Mouse (Mus musculus): ENCODE measurements at regions not wholly inside any gene's neighbourhood (a gene's known extent, or its start where the extent isn't known, plus 50 kb on each side); places are given as distances from the start of the nearest gene placed in this dataset.

DNA sequence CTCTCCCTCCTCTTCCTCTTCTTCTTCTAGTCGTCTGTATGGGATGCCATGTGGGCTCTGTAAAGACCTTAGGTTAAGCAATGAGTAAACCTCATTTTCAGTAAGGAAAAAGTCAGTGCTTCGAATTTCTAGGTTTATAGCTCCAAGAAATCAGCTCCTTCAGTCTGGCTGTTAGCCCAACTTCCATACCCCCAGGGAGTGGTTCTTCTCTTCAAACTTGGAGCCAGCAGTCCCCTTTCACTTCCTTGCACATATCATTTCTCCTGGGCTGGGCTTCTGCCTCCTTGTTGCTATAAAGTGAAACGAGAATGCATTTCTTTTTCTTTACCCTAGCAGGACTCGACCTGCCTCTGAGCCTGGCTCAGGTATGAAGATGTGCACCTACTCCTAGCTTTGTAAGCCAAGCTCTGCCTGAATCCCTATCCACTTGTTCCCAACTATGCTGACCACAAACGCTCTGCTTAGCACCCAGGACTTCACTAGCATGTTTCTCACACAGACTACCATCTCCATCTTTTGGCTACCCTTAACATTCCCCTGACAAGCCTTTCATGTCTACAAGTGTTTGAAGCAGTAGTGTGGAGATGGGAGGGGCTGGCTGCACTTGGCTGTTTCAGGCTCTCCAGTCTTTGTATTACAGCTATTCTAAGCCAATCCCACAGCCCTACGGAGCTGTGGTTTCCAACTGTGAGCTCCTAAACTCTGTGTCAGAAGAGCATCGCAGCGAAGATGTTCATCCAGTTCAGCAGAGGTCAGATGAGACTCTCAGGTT lies 243.8 kb upstream of the Tprg start:
- CTCF ChIA-PET = no interaction called here

DNA sequence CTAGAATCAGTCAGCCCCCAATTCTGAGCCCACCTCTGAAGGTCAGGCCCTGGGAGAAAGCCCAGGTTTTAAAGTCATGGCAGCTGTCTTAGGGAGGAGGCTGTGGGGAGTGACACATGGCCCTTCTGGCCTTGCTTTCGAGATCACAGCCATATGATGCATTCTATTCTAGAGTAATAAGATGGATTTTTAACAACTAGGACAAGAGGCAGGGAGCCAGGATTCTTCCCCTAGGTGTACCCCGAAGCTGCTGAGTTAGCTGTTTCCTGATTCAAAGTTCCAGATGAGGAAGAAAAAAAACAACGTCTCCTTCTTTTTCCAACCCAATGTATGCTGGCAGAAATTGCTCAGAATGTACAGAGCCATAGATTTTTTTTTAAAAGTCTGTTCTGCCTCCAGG lies 242.0 kb upstream of the Tprg start:
- CTCF ChIA-PET = no interaction called here

DNA sequence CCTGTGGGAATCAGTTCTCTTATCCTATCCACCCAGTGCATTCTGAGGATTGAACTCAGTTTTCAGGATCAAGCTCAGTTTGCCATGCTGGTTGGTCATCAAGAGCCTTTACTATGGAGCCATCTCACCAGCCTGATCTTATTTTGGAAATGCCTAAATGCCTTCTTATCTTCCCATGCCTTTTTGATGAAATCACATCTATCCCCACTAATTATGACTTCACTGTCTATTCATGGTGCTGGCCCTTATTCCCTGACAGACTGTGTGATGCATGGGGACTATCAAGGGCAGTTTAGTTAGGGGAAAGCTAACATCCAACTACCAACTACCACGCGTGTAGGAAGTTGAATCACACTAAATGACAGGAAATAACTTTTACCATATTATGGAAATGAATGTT lies 238.9 kb upstream of the Tprg start:
- CTCF ChIA-PET = no interaction called here

DNA sequence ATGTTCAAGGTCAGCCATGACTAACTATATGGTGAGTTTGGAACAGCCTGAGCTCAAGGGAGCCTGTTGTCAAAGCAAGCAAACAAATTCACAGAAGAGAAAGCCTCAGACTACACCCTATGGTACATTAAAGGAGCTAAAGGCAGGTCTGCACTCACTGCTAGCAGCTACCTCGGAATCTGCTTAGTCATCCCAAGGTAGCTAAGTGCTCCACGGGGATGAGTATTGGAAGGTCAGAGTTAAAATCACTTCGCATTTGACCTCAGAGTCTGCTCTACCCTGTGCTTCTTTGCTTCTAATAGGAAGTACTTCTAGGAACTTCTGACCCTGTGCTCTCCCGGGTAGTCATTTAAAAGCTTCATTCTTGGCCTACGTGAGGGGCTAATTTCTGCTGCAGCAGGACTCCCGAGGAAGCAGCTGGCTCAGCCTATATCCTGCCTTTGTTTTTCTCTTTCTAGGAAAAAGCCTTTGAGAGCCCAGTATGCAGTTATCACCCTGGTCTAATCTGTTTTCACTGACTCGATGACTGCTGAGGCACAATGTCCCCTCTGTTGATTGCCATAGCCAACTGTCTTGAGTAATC lies 236.6 kb upstream of the Tprg start:
- CTCF ChIA-PET = interaction anchor here (1.1 kb wide), 1 partner anchor 16 kb away, joined by 3 read pairs; no protein-coding TSS in a partner anchor

DNA sequence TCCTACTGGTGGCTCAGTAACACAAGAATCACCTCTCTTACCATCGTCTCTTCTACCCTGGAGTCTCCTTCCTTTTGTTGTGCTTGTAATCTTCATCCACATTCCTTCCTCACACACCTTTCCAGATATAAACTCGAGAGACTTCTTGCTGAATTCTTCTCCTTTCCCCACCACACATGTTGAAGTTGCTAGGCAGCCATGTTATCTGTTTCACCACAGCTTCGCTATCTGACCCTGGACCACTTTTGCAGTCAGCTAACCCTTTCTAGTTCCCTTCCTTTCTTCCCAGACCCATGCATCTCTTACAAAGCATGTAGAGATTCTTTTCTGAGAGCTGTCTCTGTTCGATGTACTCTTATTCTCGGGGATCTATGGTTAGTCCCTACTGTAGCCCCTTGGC lies 235.6 kb upstream of the Tprg start:
- CTCF ChIA-PET = no interaction called here

DNA sequence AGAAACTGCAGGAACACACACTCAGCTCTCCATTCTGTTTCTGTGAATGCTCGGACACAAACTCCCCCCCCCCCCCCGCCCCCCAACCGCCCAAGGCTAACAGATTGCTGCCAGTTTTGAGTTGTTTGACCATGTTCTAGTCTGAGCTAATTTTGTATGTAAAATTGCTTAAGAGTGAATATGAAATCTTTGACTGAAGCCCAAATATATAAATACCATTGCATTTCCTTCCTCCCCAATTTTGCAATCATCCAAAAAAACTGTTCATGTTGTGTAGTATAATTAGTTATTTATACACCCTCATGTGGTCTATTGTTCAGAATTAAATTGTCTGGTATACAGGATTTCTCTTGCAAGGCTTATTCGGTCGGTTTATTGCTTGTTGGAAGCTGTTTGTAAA lies 234.2 kb upstream of the Tprg start:
- CTCF ChIA-PET = interaction anchor here (0.6 kb wide), 1 partner anchor 1096 kb away, joined by 5 read pairs; no protein-coding TSS in a partner anchor

DNA sequence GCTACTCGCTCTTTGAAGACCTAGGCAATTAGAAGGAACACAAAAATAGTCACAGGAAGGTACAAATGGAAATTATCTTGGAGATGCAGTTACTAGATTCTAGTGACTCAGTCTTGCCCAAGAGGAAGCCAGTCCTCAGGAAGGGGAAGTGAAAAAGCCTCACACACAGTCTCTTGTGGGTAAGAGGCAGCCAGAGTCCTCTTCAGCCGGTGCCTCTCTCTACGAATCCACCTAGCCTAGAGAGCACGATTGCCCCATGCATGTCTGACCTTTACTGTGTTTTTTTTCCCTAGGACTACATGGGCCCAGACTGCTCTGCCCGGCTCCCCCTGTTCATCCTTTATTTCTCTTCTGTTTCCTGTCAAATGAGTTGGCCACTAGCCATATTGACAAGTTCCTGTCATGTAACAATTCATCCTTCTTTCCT lies 233.7 kb upstream of the Tprg start:
- CTCF ChIA-PET = no interaction called here

DNA sequence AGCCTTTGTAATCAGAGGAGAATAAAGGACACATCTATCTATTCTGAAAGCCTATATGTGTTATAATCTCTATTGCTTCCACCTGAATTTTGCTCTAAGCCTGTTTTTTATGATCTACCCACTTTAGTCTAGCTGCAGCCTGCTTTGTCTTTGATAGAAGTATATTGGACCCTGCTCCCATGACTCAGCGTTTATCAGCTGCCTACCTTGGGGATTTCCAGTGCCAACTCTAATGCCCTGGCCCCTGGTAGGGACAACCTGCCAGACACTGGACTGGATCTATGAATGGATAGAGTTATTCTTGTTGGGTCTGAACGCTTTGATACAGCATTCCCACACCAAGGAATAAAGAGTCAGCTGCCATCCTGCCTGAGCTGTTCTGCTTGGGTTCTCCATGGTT lies 232.3 kb upstream of the Tprg start:
- CTCF ChIA-PET = no interaction called here

DNA sequence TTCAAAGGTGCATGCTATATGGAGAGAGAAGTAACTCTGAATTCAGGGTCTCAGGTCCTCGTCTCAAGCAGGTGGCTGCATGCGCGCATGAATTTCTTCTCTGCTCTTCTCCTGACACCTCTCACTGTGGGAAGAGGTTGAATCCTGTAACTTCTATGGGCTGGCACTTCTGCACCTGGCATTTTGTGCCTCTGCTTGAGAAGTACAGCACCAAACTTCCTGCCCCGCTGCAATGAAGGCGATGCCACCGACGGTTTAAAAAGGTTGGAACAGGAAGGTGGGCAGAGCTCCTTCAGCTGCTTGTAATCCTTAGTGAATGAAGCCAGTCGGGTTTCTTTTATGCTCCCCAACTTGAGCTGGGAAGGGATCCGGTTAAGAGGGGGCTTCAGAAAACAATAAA lies 231.2 kb upstream of the Tprg start:
- CTCF ChIA-PET = no interaction called here

DNA sequence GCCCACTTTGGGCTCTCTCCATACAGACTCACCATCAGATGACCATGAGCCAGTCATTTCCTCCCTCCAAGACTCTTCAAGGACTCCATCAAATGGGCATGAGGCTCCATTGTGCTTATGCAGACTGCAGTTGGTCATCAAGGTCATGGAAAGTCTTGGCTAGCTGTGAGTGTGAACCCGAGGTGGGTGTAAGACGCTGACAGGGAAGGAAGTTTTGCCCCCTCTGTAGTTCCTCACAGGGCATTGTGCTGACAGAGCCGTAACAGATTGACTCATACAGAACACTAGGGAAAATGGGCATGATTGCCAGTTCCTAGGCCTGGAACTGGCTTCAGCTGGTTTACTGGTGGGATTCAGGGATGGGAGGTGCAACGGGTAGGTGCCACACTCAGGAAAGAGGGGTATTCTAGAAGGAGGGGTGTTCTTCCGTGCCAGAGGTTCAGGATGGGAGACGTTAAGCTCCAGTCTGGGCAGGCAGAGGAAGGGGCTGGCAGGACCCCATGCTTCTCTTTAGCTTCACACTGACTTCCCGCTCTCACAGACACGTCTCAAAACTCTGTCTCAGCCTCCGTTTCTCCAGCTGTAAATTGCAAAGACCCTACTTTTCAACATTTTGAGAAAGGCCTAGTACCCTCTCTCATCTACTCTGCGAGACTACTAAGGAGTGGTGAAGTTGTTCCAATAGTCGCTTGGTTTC lies 228.4 kb upstream of the Tprg start:
- CTCF ChIA-PET = interaction anchor here (0.7 kb wide), 1 partner anchor 46 kb away, joined by 3 read pairs; no protein-coding TSS in a partner anchor

DNA sequence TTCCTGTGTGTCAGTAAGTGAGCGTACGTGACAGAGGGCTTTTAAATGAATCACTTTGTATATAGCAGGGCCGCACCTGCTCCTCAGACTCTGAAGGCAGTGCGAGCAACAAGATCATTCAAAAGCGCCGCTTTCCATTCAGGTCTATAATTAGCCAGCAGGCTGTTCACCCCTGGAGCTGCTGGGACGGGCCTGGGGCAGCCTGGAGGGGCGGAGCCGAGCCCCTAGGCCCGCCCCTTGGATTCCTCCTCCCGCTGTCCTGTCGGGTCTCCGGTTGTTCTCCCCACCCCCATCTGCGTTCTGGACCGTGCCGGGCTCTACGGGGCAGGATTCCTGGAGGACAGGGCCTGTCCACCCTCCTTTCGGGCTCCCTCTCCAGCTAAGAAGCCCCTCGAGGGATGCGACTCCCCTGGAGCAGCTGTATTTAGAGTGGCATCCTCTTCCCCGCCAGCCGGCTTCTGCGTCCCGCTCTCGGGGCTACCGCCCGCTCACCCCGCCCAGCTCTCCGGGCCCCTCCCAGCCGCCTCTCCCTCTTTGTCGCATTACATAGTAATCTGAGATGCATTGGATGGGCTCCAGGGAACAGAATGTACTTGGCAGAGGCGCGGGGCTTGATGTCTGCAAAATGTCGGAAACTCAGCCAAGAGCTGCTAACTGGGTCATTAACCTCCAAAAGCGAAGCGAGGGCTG lies 227.7 kb upstream of the Tprg start:
- CTCF ChIA-PET = interaction anchor here (0.7 kb wide), 1 partner anchor 47 kb away, joined by 3 read pairs; no protein-coding TSS in a partner anchor

DNA sequence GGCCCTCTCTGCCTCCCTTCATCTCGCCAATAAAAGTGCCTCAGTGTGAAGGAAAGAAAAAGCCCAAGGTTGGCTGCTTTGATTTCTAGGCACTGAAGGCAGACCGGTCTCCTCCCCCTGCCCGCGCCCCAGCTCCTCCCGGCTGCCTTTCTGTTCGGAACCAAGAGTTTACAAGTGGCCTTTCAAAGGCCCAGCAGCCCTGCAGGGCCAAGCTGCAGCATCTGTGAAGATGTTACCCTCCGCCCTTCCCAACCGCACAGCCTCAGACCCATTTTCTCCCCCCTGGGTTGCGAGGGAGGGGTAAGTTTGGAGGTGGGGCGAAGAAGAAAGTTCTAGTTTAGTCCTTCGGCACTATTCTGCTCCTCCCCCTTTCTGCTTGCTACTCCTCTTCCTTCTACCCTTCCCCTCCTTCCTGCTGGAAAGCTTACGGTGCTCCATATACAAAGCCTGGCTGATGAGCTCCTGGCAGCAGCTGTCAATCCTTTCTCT lies 227.1 kb upstream of the Tprg start:
- CTCF ChIA-PET = no interaction called here

DNA sequence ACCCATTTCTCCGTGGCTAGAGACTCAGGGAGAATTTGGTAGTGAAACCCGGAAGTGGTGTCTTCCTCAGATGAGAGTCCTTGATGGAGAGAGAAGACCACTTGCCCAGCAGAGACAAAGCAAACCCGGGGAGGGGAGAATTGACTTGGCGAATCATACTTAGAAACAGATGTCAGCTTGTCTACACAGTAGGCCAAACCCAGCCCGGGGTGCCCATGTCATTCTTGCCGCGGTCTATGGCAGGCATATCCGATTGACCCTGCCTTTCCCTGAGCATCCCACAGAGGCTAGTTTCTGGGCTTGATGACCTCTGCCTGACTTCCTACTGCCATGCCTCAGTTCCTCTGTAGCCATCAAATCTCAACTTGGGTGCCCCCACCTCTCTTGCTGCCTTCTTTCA lies 226.4 kb upstream of the Tprg start:
- CTCF ChIA-PET = no interaction called here

DNA sequence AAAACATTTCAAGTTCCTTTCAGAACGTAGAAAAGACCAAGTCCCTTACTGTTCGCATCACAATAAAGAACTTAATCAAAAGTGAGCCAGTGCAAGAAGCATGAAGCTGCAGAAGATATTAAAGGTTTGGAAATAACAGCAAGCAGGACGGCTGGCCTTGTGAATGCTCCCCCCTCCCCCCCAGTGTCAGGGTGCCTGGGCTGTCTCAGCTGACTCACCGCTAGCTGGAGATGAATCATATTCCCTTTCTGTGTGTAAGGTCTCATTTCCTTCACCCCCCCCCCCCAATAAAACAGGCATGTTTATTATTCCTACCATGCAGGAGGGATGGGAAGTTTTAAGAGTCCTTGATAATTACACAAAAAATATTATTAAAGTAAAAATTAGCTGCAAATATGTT lies 225.0 kb upstream of the Tprg start:
- CTCF ChIA-PET = interaction anchor here (0.6 kb wide), 1 partner anchor 1082 kb away, joined by 4 read pairs; no protein-coding TSS in a partner anchor

DNA sequence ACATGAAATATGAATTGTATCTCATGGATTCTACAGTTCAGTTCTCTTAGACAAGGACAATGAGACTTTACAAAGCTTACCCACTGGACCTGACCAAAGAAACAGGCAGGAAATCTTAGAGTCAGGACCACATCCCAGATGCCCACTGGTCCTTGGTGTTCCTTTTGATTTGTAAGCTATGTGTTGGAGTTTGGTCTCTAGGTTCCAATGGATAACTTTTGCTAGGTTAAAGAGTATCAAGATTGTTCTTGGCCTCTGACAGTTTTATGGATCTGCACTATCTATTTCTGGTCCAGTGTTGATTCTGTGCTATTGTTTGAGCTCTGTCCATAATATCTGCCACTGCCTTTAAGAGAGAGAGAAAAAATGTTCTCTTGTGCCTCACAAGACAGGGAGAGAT lies 222.6 kb upstream of the Tprg start:
- CTCF ChIA-PET = interaction anchor here (0.6 to 1.0 kb wide), 5 partner anchors 154 to 1101 kb away, joined by 3 to 12 read pairs (median 3); no protein-coding TSS in a partner anchor

DNA sequence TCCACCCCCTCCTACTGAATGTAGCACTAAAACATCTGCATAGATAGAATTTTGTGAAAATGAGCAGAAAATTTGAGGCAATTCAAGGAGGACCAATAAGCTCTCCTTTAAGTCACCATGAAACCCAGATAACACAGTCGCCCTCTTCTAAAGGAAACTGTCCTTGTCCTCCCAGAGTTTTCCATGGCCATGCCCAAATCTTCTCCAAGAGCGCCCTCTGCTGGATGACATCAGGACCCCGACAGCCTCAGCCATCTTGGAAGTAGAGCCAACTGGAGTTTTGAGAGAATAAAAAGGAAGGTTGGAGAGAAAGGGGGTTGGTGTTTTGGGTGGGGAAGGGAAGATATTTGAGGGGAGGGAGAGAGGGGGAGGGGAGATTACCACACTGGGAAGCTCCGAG lies 222.1 kb upstream of the Tprg start:
- CTCF ChIA-PET = interaction anchor here (0.6 to 1.0 kb wide), 6 partner anchors 50 to 1102 kb away, joined by 3 to 12 read pairs (median 4); no protein-coding TSS in a partner anchor

DNA sequence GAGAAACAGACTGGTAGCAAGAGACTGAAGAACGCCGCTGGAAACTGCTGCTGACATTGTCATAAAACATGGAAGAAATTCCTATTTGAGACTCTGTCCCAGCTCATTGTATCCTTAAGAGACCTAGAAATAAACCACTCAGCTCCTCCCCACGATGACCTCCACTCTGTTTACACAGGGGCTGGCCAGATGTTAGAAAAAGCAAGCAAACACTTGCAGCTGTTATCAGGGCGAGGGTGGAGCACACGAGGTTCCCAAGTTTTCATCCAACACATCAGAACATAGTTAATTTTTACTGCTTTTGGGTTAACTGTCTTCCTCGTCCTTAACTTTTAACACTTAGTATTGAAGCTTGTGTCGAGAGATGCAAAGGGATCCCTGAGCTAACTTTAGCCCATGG lies 219.8 kb upstream of the Tprg start:
- CTCF ChIA-PET = no interaction called here

DNA sequence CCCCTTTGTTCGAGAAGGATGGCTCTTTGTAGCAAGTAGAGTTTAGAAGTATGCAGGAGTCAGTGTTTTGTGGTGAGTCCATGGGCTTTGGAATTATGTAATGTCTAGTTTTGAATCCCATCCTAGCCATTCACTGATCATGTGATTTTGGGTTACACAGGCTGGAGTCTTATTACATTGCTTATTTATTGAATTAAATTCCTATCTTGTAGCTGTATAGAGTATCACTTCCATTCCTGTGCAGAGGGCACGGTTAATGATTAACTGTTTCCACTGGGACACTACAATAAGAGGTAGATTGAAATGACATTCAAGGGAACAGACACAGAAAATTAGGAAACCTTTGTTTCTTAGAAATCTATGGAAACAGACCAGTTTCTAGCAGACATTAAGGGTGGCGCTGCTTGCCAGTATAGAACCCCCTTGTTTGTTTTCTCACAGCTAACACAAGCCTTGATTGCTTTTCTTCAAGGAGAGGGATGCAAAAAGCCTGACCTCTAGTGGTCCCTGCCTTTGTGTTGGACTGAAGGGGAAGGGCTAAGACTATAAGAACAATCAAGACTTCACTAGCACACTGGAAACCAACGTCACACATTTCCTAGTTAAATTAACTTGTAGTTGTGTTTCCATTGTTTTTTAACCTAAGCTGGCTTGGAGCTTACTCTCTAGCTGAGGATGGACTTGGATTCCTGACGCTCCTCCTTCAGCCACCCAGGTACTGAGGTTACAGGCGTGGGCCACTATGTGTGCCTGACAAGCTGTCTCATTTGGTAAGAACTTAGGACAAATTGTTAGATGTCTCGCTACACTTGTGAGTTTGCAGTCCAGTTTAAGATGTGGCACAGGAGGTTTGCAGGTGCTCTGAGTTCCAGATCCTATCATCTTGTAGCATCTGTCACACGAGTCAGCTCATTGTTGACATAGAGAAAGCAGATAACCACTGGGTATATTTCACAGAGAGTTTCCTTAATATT lies 219.1 kb upstream of the Tprg start:
- CTCF ChIA-PET = interaction anchor here (0.7 to 0.8 kb wide), 2 partner anchors 12 to 1084 kb away, joined by 4 to 5 read pairs; no protein-coding TSS in a partner anchor

DNA sequence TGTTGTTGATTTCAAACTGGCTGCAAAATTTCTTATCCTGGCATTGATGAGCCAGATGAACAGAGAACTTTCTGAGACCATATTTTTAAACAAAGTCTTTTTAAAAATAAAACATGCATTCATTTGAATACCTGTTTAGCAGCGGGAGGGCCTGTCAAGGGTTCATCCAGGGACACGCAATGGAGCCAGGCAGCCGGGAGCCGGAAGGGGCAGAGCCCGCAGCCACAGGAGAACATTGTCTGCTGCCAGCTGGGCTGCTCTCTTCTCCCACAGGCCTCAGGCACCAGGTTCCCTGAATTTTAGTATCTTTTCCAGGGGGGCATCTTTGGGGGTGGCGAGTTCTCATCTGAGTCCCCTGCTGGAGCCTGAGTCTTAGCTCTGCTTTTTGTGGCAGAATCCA lies 205.8 kb upstream of the Tprg start:
- CTCF ChIA-PET = no interaction called here

DNA sequence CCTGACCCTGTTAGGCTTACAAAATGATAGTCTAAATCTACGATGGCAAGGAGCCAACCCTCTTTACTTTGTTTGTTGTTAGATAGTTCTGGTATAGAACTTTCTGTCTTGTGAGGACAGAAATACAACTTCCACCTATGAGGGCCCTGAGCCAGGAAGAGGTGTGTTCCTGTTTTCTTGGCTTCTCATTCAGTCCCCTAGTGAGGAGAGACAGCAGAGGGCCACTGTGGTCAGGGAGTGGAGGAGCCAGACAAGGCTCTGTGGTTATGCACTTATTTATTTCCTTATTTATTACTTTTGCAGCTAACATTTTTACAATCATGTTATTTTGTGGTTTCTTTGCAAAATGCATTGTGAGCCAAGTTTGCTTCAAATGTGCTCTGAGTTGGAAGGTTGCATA lies 202.9 kb upstream of the Tprg start:
- CTCF ChIA-PET = interaction anchor here (0.7 kb wide), 2 partner anchors 1100 to 1131 kb away, joined by 3 read pairs; no protein-coding TSS in a partner anchor
